Mouse (Mus musculus): ENCODE measurements around the gene Naa15. TPM values are rescaled to one million over a fixed set of nuclear protein-coding genes. Genes with fewer than 3 reads are reported as not detected.
"Not testable (repeated sequence)": the region's sequence is repeated elsewhere in the genome, so short reads cannot be mapped to it uniquely, and the experiment has no call there.

The Naa15 gene
- polyA plus RNA-seq, 1 experiment from 2014 or later: 45.9 TPM

- ATAC-seq (ENCODE audit: low FRiP score, low read depth): peak; percentile 65
- peak overlapping the region; percentile 90 for H3K27ac ChIP-seq (replicated peaks)
- peak overlapping the region; percentile 75 for H3K4me2 ChIP-seq
- H3K36me3 ChIP-seq: no peaks in the 10 kb centered on the region
- WGBS: under 1% methylated on average over 23 of the region's 30 CpGs
- peak overlapping the region; percentile 95 for H3K9ac ChIP-seq
- H3K4me3 ChIP-seq: peak overlapping the region; percentile 99
- H3K4me1 ChIP-seq (replicated peaks): peaks cover 35% of the 10 kb centered on the region
- H3K9me3 ChIP-seq: no peaks in the 10 kb centered on the region
- no peaks in the 10 kb centered on the region for H3K27me3 ChIP-seq
These were observed 1.1 kb downstream of the Naa15 start for GRCm38 (mm10) chr3:51416073-51416363.

GRCm38 (mm10) chr3:51416364-51417134, 1.6 kb downstream of the Naa15 start:
- Histone ChIP-seq H3K36me3 (no peaks in the 10 kb centered on the region), H3K4me2 (peak overlapping the region; percentile 75), H3K27me3 (no peaks in the 10 kb centered on the region), H3K4me3 (peak overlapping the region; percentile 99), H3K27ac (replicated peaks) (peak overlapping the region; percentile 90), H3K9ac (peak overlapping the region; percentile 95), H3K4me1 (replicated peaks) (peaks cover 35% of the 10 kb centered on the region), H3K9me3 (no peaks in the 10 kb centered on the region)
- WGBS: under 1% methylated on average over 61 of the region's 68 CpGs
- peak; percentile 51 for ATAC-seq (ENCODE audit: low FRiP score, low read depth)

GRCm38 (mm10) chr3:51417135-51417458, 2.1 kb downstream of the Naa15 start:
- peak overlapping the region; percentile 90; the same call in 1 of the 2 replicates for H3K27ac ChIP-seq (replicated peaks)
- peak overlapping the region; percentile 99 for H3K4me3 ChIP-seq
- no peaks in the 10 kb centered on the region for H3K36me3 ChIP-seq
- ATAC-seq (ENCODE audit: low FRiP score, low read depth): no peak
- no peaks in the 10 kb centered on the region for H3K9me3 ChIP-seq
- H3K9ac ChIP-seq: peak overlapping the region; percentile 95
- peaks cover 35% of the 10 kb centered on the region for H3K4me1 ChIP-seq (replicated peaks)
- H3K4me2 ChIP-seq: peak overlapping the region; percentile 75
- H3K27me3 ChIP-seq: no peaks in the 10 kb centered on the region
- 9% methylated on average over 8 of the region's 8 CpGs for WGBS

- H3K27ac ChIP-seq (replicated peaks): no peak overlapping the region
- no peak for ATAC-seq (ENCODE audit: low FRiP score, low read depth)
- no peaks in the 10 kb centered on the region for H3K36me3 ChIP-seq
- no peaks in the 10 kb centered on the region for H3K9me3 ChIP-seq
- no peaks in the 10 kb centered on the region for H3K27me3 ChIP-seq
- peak overlapping the region; percentile 75 for H3K4me2 ChIP-seq
- WGBS: 52% methylated on average over 2 of the region's 2 CpGs
- peaks cover 35% of the 10 kb centered on the region for H3K4me1 ChIP-seq (replicated peaks)
- no peak overlapping the region for H3K9ac ChIP-seq
- peak overlapping the region; percentile 99 for H3K4me3 ChIP-seq
These were observed 2.5 kb downstream of the Naa15 start for GRCm38 (mm10) chr3:51417485-51417884.

GRCm38 (mm10) chr3:51417966-51418365, 3.0 kb downstream of the Naa15 start:
- Histone ChIP-seq H3K4me1 (replicated peaks) (peaks cover 35% of the 10 kb centered on the region), H3K4me2 (peak overlapping the region; percentile 75), H3K9ac (no peak overlapping the region), H3K4me3 (0 out of 2 replicates have a peak overlapping the region, but pooled peaks have one; percentile 3), H3K27me3 (no peaks in the 10 kb centered on the region), H3K9me3 (no peaks in the 10 kb centered on the region), H3K27ac (replicated peaks) (no peak overlapping the region), H3K36me3 (no peaks in the 10 kb centered on the region)
- WGBS: 68% methylated on average over 2 of the region's 2 CpGs
- ATAC-seq (ENCODE audit: low FRiP score, low read depth): no peak

GRCm38 (mm10) chr3:51421921-51422320, 7.0 kb downstream of the Naa15 start:
- no peaks in the 10 kb centered on the region for H3K9me3 ChIP-seq
- H3K4me2 ChIP-seq: no peak overlapping the region
- H3K4me3 ChIP-seq: no peak overlapping the region
- H3K9ac ChIP-seq: no peak overlapping the region
- 91% methylated on average over 3 of the region's 3 CpGs for WGBS
- H3K27ac ChIP-seq (replicated peaks): no peak overlapping the region
- no peak for ATAC-seq (ENCODE audit: low FRiP score, low read depth)
- peaks cover 23% of the 10 kb centered on the region for H3K4me1 ChIP-seq (replicated peaks)
- H3K27me3 ChIP-seq: no peaks in the 10 kb centered on the region
- no peaks in the 10 kb centered on the region for H3K36me3 ChIP-seq

GRCm38 (mm10) chr3:51425394-51425793, 10.4 kb downstream of the Naa15 start:
- Histone ChIP-seq H3K9me3 (no peaks in the 10 kb centered on the region), H3K9ac (no peak overlapping the region), H3K4me1 (replicated peaks) (0 out of 2 replicates have a peak, but pooled peaks cover 3% of the 10 kb centered on the region), H3K4me2 (no peak overlapping the region), H3K4me3 (no peak overlapping the region), H3K36me3 (no peaks in the 10 kb centered on the region), H3K27me3 (no peaks in the 10 kb centered on the region), H3K27ac (replicated peaks) (no peak overlapping the region)
- no peak for ATAC-seq (ENCODE audit: low FRiP score, low read depth)

GRCm38 (mm10) chr3:51434364-51434763, 19.4 kb downstream of the Naa15 start:
- not testable (repeated sequence) for H3K27ac ChIP-seq (replicated peaks); H3K36me3 ChIP-seq; H3K27me3 ChIP-seq; H3K9ac ChIP-seq; H3K9me3 ChIP-seq; H3K4me1 ChIP-seq (replicated peaks); ATAC-seq (ENCODE audit: low FRiP score, low read depth); H3K4me2 ChIP-seq; H3K4me3 ChIP-seq
- 87% methylated on average over 5 of the region's 5 CpGs for WGBS

DNA sequence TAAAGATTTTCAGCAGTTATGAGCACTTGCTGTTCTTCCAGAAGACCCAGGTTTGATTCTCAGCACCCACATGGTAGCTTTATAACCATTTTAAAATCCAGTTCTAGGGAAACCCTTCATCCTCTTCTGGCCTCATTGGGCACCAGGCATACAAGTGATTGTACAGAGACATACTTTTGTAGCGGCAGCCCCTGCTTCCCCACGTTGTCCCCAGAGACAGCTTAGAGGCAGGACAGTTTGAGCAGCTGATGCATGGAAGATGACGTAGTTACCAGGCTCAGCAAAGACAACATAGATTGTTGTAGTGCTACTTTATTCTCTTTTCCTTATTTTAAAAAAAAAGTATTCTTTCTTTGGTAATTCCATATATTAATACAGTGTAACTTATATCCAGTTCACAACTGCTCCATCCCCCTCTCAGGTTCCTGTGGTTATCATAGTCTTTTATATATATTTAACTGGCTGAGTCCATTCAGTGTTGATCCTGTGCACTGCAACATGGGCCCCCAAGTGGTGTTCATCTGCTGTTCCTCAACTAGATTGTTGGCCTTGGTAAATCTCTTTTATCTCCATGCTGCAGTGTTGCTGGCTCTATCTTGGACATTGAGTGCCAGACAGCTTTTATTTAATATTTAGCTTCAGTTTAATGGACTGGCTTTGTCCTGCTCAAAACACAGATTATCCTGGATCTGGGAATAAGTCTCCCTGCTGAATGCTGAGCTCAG, 20.1 kb downstream of the Naa15 start:
- 78% methylated on average over 3 of the region's 3 CpGs for WGBS
- H3K4me3 ChIP-seq: no peak overlapping the region
- H3K9me3 ChIP-seq: no peaks in the 10 kb centered on the region
- no peak overlapping the region for H3K9ac ChIP-seq
- ATAC-seq (ENCODE audit: low FRiP score, low read depth): no peak
- no peaks in the 10 kb centered on the region for H3K4me1 ChIP-seq (replicated peaks)
- H3K4me2 ChIP-seq: no peak overlapping the region
- H3K27me3 ChIP-seq: no peaks in the 10 kb centered on the region
- no peak overlapping the region for H3K27ac ChIP-seq (replicated peaks)
- H3K36me3 ChIP-seq: peaks cover 8% of the 10 kb centered on the region; the same call in 1 of the 2 replicates

- no peak overlapping the region for H3K4me2 ChIP-seq
- WGBS: 92% methylated on average over 2 of the region's 2 CpGs
- peaks cover 70% of the 10 kb centered on the region for H3K36me3 ChIP-seq
- H3K9me3 ChIP-seq: no peaks in the 10 kb centered on the region
- H3K4me1 ChIP-seq (replicated peaks): no peaks in the 10 kb centered on the region
- H3K9ac ChIP-seq: no peak overlapping the region
- H3K27ac ChIP-seq (replicated peaks): no peak overlapping the region
- no peak for ATAC-seq (ENCODE audit: low FRiP score, low read depth)
- H3K27me3 ChIP-seq: no peaks in the 10 kb centered on the region
- no peak overlapping the region for H3K4me3 ChIP-seq
These were observed 53.6 kb downstream of the Naa15 start for GRCm38 (mm10) chr3:51468530-51468929.

DNA sequence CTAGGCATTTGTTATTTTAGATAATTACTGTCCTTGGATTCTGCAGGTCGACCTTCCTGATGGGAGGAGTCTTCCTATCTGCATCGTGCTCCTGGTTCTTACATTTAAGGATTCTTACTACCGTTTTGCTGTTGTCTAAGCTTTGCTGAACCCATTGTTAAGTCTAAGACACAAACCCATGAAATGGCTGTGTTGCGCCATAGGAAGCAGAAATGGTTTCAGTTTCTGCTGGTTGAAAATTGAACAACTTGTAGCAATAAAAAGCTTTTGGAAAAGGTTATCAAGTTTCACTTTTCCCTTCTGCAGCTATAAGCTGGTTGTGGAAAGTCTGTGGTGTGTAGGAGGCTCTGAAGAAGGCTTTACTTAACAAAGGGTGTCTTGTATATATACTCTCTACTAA, 60.8 kb downstream of the Naa15 start:
- H3K9me3 ChIP-seq: no peaks in the 10 kb centered on the region
- WGBS: 89% methylated on average over 4 of the region's 4 CpGs
- no peak overlapping the region for H3K4me2 ChIP-seq
- H3K27ac ChIP-seq (replicated peaks): no peak overlapping the region
- H3K9ac ChIP-seq: no peak overlapping the region
- peaks cover 24% of the 10 kb centered on the region for H3K36me3 ChIP-seq
- H3K4me1 ChIP-seq (replicated peaks): no peaks in the 10 kb centered on the region
- no peaks in the 10 kb centered on the region for H3K27me3 ChIP-seq
- no peak for ATAC-seq (ENCODE audit: low FRiP score, low read depth)
- no peak overlapping the region for H3K4me3 ChIP-seq

DNA sequence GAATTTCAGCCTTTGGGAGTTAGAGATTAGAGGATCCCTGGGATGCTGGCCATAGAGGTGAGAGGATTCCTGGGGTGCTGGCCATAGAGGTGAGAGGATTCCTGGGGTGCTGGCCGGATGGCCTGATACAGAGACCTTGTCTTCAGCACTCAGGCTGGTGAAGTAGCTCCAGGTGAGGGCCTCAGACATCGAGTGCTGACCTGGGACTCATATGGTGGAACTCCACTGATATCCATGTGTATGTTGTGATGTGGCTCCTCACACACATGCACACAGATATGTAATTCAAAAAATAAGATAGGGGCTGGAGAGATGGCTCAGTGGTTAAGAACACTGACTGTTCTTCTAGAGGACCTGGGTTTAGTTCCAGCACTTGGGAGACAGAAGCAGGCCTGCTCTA, 64.9 kb downstream of the Naa15 start:
- H3K9ac ChIP-seq: no peak overlapping the region
- H3K27me3 ChIP-seq: no peaks in the 10 kb centered on the region
- WGBS: 49% methylated on average over 2 of the region's 2 CpGs
- no peak overlapping the region for H3K27ac ChIP-seq (replicated peaks)
- H3K9me3 ChIP-seq: no peaks in the 10 kb centered on the region
- H3K4me1 ChIP-seq (replicated peaks): peaks cover 12% of the 10 kb centered on the region
- no peak overlapping the region for H3K4me3 ChIP-seq
- peaks cover 2% of the 10 kb centered on the region; the same call in 1 of the 2 replicates for H3K36me3 ChIP-seq
- H3K4me2 ChIP-seq: no peak overlapping the region
- no peak for ATAC-seq (ENCODE audit: low FRiP score, low read depth)
